Mouse (Mus musculus) kidney, adult 18-20 months (tissue): ENCODE measurements around the gene Dnaja1.
A peak's percentile ranks its signal among the peaks of the same experiment; 100 is the strongest.

Source experiments
- DNase-seq: peaks from one replicate; pipeline ENCODE4 v3.0.0; 2021

Dnaja1 gene

DNA sequence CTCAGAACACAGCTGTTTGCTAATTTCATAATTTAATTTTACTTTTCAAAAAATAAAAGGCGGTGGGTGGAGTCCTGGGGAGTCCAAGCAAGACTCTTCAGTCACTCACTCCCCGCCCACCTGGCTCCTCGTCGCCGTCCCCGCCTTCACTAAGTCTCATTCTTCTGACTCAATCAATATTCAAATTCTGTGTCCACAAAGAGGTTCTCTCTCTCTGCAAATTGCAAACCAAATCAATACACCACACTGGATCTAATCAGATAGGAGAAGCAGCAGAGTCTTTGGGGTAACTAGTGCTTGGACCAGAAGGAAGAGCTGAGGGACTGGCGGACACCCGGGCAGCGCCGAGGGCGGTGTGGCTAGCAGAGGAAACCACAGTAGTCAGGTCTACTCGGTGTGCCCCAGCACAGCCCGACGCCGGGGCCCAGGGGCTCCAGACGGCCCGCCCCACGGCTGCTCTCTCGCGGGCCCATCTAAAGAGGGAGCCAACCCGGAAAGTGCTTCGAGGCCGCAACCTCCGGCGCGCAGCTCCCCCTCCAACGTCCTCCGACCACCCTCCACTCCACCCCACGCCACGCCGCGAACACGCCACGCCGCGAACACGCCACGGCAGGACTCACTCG lies 35.3 kb downstream of the Dnaja1 start:
- no peak for DNase-seq

DNA sequence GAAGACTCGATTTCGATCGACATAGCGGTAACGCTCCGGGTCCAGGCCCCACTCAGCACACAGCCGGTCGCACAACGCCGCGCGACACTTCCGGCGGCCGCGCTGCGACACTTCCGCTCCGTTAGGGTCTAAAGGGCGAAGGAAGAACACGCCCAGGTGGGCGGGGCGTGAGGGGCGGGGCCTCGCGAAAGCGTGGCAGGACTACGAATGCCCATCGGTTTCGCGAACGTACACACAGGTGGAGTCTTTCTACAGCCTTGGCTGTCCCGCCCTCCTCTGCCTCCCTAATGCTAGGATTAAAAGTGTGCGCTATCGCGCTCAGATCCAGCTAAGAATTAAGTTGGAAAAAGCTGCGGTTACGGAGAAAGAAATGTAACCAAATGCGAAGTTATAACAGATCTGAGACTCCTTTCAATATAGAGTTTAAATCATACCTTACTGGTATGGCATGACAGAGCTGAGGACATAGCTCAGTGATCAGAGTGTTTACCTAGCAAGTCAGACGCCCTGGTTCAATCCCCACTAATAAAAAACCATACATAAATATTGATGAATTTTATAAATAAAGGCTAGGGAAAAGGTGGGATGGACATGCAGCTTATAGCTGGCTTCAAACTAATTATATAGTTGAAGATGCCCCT lies 36.0 kb downstream of the Dnaja1 start, which contains the start of gene Smu1:
Smu1 (minus strand) TSS at position 144 of the 641 bp plus-strand sequence.
- DNase-seq, result peak; percentile 98

DNA sequence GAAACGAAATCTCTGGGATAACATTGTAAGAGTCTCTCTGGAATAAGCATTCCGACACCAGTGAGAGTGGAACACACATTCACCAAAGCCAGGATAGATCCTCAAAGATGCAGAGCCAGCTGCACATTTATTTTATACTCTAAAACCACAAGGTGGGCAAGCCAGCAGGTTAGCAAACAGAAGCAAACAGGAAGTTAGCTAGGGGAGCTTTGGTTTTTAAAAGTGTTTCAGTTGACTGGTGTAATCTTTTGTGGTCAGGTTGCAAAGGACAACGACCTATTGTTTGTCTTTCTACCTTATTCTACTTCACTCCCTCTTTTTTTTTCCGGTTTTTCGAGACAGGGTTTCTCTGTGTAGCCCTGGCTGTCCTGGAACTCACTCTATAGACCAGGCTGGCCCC lies 37.9 kb downstream of the Dnaja1 start:
- DNase-seq, result no peak

DNA sequence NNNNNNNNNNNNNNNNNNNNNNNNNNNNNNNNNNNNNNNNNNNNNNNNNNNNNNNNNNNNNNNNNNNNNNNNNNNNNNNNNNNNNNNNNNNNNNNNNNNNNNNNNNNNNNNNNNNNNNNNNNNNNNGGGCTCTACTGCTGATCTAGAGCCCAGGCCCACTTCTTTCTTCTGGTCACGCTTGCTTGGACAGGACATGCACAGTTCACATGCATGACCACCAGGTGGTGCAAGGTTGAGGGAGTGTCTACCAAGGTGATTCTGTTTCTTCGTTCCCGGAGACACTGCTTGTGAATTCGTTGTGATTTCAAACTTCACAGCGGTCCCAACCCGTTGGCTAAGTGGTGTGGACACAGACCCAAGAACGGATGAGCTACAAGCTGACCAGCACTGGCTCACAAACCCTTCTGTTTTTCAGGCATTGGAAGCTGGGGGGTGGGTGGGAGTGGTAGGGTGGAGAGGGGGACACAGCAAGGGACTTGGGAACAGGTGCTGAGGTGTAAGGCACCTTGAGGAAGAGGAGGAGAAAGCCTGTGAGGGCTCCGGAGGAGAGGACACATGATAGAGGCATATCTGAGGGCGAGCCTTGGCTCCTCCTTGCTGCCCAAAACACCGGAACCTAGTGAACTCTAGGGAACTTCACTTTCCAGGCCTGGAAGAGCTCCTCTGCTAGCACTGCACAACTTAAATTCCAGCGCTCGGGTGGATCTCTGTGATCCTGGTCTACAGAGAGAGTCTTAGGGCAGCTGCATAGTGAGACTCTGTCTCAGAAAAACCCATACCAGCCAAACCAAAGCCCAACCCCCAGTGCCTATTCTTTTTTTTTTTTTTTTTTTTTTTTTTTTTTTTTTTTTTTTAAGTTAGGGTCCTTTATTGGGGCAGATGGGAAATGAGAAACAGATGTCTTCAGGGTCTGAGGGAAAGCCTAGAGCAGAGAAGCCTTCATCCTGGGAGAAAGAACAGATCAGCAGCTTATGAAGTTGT lies 52.6 kb downstream of the Dnaja1 start:
- DNase-seq, result peak; percentile 82

DNA sequence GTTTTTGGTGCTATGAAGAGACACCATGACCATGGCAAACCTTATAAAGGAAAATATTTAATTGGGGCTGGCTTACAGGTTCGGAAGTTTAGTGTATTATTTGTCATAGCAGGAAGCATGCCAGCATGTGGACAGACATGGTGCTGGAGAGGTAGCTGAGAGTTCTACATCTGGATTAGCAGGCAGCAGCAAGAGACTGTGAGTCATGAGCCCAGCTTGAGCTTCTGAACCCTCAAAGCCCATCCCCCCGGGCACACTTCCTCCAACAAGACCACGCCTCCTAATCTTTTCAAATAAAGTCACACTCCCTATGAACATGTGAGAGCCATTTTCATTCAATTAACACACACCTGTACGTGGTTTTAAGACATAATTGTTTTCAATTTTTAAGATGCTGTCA lies 54.5 kb downstream of the Dnaja1 start:
- no peak for DNase-seq

DNA sequence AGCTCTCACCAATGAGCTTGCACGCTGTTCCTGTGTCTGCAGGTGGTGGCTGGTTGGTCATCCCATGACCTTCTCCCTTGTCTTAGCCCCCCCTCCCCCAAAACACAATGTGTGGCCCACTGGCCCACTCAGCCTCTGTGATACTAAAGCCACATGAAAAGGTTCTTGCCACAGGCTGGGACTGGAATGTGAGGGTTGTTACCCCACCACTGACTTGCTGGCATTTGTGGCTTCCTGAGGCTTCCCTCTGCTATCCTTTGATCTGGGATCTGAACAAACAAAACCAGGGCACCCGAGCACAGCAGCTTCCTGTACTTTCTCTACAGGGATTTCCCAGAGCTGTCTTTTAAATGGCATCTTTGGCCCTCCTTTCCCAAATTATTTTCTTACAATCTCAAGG lies 55.2 kb downstream of the Dnaja1 start:
- DNase-seq, result no peak

DNA sequence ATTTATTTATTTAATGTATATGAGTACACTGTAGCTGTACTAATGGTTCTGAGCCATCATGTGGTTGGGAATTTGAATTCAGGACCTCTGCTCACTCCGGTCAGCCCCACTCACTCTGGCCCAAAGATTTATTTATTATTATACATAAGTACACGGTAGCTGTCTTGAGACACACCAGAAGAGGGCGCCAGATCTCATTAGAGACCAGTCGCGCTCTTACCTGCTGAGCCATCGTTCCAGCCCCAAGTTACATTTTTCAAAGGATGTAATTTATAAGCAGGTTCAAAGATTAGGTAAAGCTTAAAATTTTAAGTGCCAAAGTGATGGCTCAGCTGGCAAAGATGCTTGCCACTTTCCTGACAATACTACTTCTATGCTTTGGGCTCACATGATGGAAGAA lies 56.7 kb downstream of the Dnaja1 start:
- peak; percentile 46 for DNase-seq

DNA sequence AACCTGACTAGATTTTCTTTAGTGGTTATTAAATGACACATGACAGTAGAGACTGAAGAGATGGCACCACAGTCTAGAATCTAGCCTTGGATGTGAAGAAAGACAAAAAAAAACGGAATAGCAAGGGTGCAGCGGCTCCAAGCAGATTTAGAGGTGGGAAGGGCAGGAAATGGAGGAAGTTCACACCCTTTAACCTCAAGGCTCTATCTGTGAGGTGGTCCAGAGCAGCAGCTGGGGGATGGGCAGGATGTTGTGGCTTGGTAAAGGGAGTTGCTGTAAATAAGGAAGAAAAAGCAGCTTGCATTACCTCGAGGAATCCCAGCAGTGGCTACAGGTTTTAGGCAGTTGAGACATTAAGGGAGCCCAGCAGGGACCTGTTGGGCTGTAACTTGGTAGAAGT lies 59.2 kb downstream of the Dnaja1 start:
- DNase-seq, result peak; percentile 34

DNA sequence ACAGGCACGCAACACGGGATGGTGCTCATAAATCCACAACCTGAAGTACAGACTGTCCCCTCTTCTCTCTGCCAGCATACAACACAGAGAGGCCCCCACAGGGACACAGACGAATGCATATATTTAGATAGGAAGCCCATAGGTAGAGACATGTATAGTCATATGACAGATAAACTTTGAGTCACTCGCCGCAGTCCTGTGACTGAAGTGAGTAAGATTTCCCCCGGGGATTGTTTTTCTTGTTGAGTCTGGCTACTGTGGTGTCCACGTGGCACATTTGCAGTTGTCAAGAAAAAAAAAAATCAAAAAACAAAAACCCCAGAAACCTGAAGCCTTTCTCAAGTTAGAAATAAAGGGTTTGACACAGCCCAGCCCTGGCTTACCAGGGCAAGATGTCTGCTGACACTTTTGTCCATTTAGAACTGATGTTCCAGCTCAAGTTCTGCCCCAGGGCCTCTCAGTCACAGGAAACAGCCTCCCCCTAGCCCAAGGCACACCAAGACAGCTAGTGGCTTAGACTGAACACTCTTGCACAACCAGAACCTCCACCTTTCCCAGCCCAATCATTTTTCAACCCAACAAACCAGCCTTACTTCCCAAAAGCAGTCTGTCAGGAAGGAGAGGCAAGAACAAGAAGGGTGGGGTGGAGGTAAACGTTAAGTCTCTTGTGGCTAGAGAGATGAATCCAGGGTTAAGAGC lies 60.0 kb downstream of the Dnaja1 start:
- no peak for DNase-seq

DNA sequence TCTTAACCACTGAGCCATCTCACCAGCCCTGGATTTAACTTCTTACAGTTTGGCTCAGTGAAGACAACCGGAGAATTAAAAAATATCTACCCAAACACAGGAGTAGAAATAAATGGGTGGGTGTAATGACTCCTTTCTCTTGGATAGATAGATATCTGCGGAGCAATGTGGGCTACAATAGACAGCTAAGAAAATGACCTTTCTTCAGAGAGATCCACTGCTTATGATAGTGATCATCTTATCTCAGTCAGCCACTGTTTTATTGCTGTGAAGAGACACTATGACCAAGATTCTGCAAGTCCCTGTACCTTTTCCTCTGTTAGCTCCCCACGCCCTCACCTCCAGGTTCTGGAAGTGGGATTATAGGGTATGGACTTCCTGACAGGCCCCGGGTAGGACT lies 61.1 kb downstream of the Dnaja1 start:
- no peak for DNase-seq

DNA sequence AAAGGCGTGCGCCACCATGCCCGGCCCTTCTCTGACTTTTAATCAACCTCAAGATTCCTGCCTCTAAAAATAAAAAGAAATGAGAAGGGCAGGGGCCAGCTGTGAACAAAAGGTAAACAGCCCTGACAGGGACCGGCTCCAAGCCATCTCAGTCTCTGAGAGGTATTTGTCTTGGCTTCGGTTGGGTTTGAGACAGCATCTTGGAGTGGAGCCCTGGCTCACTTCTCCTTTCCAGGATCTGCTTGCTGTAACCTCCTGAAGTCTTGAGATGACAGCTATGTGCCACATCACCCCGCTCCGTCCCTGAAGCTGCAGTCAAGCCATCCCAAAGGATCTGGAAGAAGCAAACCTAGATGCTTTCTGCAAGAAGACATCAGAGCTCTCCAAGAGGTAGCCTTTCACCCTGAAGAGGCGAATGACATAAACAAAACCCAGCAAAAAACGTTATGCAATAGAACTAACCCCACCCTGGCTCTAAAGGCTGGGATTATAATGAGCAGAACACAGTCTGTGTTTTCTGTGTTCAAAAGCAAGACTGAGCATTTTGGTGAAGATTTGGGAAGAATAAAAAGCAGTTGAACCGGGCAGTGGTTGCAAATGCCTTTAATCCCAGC lies 62.7 kb downstream of the Dnaja1 start:
- DNase-seq, result peak; percentile 55

DNA sequence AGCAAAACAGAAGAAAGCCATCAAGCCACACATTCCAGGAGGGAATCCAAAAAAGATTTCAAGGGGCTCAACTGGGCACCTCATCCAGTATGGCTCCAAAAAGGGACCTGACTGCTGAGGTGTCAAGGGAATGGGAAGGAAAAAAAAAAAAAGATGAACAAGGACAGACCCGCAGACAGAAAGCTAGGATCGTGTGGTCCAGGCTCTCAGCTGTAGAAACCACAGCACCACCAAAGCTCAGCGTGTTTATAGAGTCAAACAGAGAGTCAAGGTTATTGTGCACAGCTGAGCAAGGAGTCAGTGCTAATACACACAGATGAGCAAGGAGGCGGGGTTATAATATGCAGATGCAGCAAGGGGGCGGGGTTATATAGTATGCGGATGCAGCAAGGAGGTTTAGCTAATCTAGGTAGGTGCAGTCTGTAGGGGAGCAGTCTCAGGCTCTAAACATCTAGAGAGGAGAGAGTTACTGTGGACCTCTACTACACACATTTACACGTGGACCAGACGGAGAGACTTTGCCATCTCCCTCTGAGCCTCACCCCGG lies 63.7 kb downstream of the Dnaja1 start:
- no peak for DNase-seq

DNA sequence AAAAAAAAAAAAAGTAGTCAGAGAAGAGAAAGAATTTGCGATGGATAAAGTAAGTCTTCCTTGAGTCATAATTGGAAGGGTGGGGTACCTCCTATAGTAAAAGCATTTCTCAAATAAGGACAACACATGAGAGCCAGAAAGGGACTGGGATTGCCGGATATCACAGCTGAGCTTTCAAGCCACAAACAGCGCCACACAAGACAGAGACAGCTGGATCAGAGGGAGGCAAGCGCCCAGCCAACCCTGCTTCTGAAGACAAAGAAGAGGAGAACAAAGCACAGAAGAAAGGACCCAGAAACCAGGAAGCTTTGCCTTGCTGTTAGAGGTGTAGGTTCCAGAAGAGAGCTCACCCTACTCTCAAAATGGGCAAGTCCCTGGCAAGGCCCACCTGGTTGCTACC lies 64.6 kb downstream of the Dnaja1 start:
- DNase-seq, result no peak
